Comparison of ENCODE assay signal across 8 mouse cellular contexts in the genomic region with DNA sequence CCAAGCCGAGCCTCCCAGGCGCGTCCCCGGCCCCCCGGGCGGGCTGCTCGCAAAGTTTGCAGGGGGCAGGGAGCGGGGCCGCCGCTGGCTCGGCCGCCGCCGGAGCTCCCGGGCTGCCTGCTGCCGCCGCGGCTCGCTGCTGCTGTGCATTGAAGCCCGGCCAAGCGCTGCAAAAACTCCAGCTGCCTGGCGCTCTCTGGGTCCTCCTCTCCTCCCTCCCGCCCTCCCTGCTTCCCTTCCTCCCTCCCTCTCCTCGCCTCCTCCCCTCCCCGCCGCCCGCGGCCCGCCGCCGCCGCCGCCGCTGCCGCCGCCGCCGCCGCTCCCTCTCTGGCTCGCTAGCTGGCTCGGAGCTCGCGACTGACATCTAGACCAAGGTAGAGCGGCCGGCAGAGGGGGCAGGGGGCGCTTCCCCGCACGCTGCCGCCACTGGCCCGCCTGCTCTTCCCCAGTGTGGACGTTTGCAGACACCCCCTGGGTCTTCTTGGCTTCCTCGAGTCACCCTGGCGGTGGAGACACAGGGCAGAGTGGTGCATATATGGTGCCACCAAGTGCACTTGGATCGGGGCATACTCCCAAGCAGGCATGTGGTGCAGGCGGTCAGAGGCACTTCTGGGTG. TPM values are rescaled to one million over a fixed set of nuclear protein-coding genes. Genes with fewer than 3 reads are reported as not detected.
A peak's percentile ranks its signal among the peaks of the same experiment; 100 is the strongest.
DNase-seq lines count a peak whose midpoint lies in the region; ATAC-seq and TF ChIP-seq lines count a peak whose summit lies in the region.

Gene Plxna4, minus strand, starts transcription at position 137 of the 616 bp plus-strand sequence.

- peak within 1 kb of the TSS; percentile 83 for H3K27ac ChIP-seq in hindbrain, embryonic 11.5 days (ENCODE audit: low read depth, low read length)
- 0 out of 2 replicates have a peak within 1 kb of the TSS, but pooled peaks have one; percentile 15 for H3K27ac ChIP-seq in lung, postnatal 0 days (ENCODE audit: low read length)

- peak; percentile 59 for TF ChIP-seq CTCF in lung, postnatal 0 days (IDR thresholded peaks at IDR 0.05)

- H3K4me1 ChIP-seq in hindbrain, embryonic 11.5 days (replicated peaks; ENCODE audit: control insufficient read depth, insufficient read depth, low read length): peaks cover 7% of the 10 kb centered on the region; the same call in 1 of the 2 replicates
- peaks cover 3% of the 10 kb centered on the region; the same call in 1 of the 2 replicates for H3K4me1 ChIP-seq in lung, postnatal 0 days (ENCODE audit: insufficient read depth, low read depth, low read length)

- WGBS in hindbrain, embryonic 11.5 days: 2% methylated on average over 13 of the region's 55 CpGs
- 1% methylated on average over 12 of the region's 55 CpGs for WGBS in lung, postnatal 0 days

- no peaks in the 10 kb centered on the region for H3K9me3 ChIP-seq in hindbrain, embryonic 11.5 days (ENCODE audit: control insufficient read depth, low read length)
- no peaks in the 10 kb centered on the region for H3K9me3 ChIP-seq in lung, postnatal 0 days (ENCODE audit: low read length)

- ATAC-seq in hindbrain, embryonic 11.5 days (ENCODE audit: low FRiP score): peak; percentile 79
- ATAC-seq in lung, postnatal 0 days: peak; percentile 80
- no peak for ATAC-seq in erythroid progenitor cell, adult 5-6 weeks (replicated peaks; ENCODE audit: low FRiP score, poor library complexity, severe bottlenecking)

- H3K4me2 ChIP-seq in hindbrain, embryonic 11.5 days (replicated peaks; ENCODE audit: low read depth, low read length): peak within 1 kb of the TSS; percentile 84
- peak within 1 kb of the TSS; percentile 98 for H3K4me2 ChIP-seq in lung, postnatal 0 days (replicated peaks; ENCODE audit: low read depth, low read length)

- peaks cover 15% of the 10 kb centered on the region for H3K27me3 ChIP-seq in hindbrain, embryonic 11.5 days (ENCODE audit: control insufficient read depth, insufficient read depth, low read length)
- peaks cover 15% of the 10 kb centered on the region for H3K27me3 ChIP-seq in lung, postnatal 0 days (replicated peaks; ENCODE audit: insufficient read depth, low read length)

- peak; percentile 41 for DNase-seq in R1 (ENCODE audit: low read depth, low spot score)
- peak; percentile 69 for DNase-seq in cerebellum, adult 9-11 months
- DNase-seq in frontal cortex, postnatal 14 days (ENCODE audit: low spot score in 2 of 2): peak; percentile 58 to 70
- DNase-seq in hindbrain, embryonic 11.5 days (ENCODE audit: low spot score): peak; percentile 78
- peak in 1 of 2 experiments; percentile 66 for DNase-seq in layer of hippocampus, postnatal 25 days (ENCODE audit: extremely low spot score in 1 of 2, low spot score in 1 of 2)
- peak; percentile 83 for DNase-seq in lung, postnatal 0 days (ENCODE audit: low spot score)
- DNase-seq in retina, postnatal 7 days (ENCODE audit: low read depth, low spot score): peak; percentile 54

- peak within 1 kb of the TSS; percentile 85 for H3K4me3 ChIP-seq in hindbrain, embryonic 11.5 days (ENCODE audit: low read depth, low read length)
- peak within 1 kb of the TSS; percentile 62 for H3K4me3 ChIP-seq in lung, postnatal 0 days (ENCODE audit: low read depth, low read length)

- no peak for TF ChIP-seq EP300 in lung, postnatal 0 days (IDR thresholded peaks at IDR 0.05)

- H3K36me3 ChIP-seq in hindbrain, embryonic 11.5 days (ENCODE audit: control insufficient read depth, insufficient read depth, low read length): no peaks in the 10 kb centered on the region
- no peaks in the 10 kb centered on the region for H3K36me3 ChIP-seq in lung, postnatal 0 days (ENCODE audit: insufficient read depth, low read length)

- H3K9ac ChIP-seq in hindbrain, embryonic 11.5 days (ENCODE audit: low read depth, low read length): peak within 1 kb of the TSS; percentile 56
- H3K9ac ChIP-seq in lung, postnatal 0 days (replicated peaks; ENCODE audit: low read depth): peak within 1 kb of the TSS; percentile 63

RNA-seq across cellular contexts. Expression of gene Plxna4, which starts in this region (rescaled TPM):
- polyA plus RNA-seq in hindbrain, embryonic 11.5 days (2014; fragmentation: Nextera tagmentation; extraction: Ambion mirVana): 6.3 and 8.1 TPM in 2 replicates
- 100 to 1,000 TPM; 114 to 132 TPM for total RNA-seq in layer of hippocampus, postnatal 25 days (2021)
- polyA plus RNA-seq in lung, postnatal 0 days (2015; fragmentation: Nextera tagmentation; extraction: Ambion mirVana): 2.5 and 3.0 TPM in 2 replicates
- not detected in 2 replicates for total RNA-seq in erythroid progenitor cell, adult 5-6 weeks (2015; ENCODE audit: low replicate concordance)
- 0.13 TPM in 1 of 2 replicates, not detected in the other for total RNA-seq in erythroid progenitor cell, adult 5-6 weeks (2017; ENCODE audit: low replicate concordance)

Comparison
In these comparisons a context has a peak if more than half of its experiments do, and no peak if none do; other contexts are left out.
1. RNA of gene Plxna4 (total RNA-seq): 114 to 132 TPM in layer of hippocampus, postnatal 25 days; 0.13 TPM in erythroid progenitor cell, adult 5-6 weeks; every median in the first group is over 100 times any median in the second.